Mouse (Mus musculus) neutrophil, adult 65 days (primary cell): ENCODE measurements around the gene Gm1110. TPM values are rescaled to one million over a fixed set of nuclear protein-coding genes. Genes with fewer than 3 reads are reported as not detected.

Source experiments
- total RNA-seq: library from RNA; stranded (reverse); gene quantifications from 2 replicates; pipeline ENCODE4 v1.2.4, GENCODE M21; 2023

The Gm1110 gene
- total RNA-seq: not detected in 2 replicates

DNA sequence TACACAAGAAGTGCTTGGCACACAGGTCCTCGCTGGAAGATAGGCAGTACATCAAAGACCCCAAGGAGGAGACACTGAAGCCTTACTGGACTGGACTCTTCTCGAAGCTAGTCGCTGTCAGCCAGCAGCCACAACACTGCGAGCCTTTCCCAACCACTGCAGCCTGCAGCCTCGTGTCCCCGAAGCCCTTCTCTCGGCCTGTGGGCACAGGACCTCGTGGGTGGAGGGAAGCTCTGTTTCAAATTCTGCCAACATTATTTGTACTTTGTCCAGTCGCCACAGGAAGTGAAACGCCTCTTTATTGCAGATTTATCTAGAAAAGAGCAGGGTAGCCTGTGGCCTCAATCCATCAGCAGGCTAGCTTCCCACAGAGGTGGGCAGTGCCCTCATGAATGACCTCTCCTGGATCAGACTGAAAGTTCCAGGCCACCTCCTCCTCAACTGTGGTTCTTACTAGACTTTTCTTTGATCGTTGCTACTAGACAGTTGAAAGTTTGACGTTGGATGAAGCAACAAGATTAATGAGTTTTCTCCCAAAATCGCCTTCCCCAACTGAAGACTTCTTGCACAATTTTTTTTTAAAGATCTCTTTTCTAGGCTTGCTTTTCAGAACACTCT is at the start of gene Gm1110:
TSS of gene Gm1110 (minus strand) at position 203 of the 618 bp plus-strand sequence.

DNA sequence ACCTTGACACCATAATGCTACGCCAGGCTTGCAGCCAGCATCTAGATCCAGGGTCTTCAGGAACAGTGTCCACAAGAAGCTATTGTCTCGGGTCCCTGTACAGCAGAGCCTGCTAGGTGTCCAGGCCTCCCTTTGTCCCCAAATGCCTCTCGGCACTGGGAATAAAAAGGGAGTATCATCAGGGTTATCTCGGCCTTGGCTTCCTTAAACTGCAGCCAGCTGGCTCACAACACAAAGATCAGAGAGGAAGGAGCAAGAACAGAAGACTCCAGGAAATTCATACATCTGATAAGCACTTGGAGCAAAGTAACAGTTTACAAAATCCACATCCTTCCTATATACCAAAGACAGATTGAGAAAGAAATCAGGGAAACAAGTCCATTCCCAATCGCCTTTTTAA is 62.2 kb downstream of the Gm1110 start, which contains the start of gene Glb1l3:
TSS of gene Glb1l3 (minus strand) at position 140 of the 400 bp plus-strand sequence.

Other genes starting within 250 kb of the Gm1110 start
- not detected in 2 replicates for gene B3gat1, start 189.4 kb downstream of the Gm1110 start, total RNA-seq
- gene Glb1l2, start 116.6 kb downstream of the Gm1110 start, total RNA-seq: 0.13 TPM in 1 of 2 replicates, not detected in the other
- not detected in 2 replicates for gene Glb1l3, start 62.2 kb downstream of the Gm1110 start, total RNA-seq
- gene Acad8, start 76.5 kb upstream of the Gm1110 start, total RNA-seq: 20.5 and 31.5 TPM in 2 replicates
- gene Thyn1, start 76.6 kb upstream of the Gm1110 start, total RNA-seq: 9.1 and 13.0 TPM in 2 replicates
- gene Vps26b, start 107.0 kb upstream of the Gm1110 start, total RNA-seq: 54.5 and 56.5 TPM in 2 replicates
- gene Ncapd3, start 107.1 kb upstream of the Gm1110 start, total RNA-seq: 30.5 and 36.8 TPM in 2 replicates
- not detected in 2 replicates for gene Jam3, start 232.3 kb upstream of the Gm1110 start, total RNA-seq